ENCODE assay signal across 9 mouse cellular contexts in genomic region chr17:46269771-46270534, GRCm38 (mm10). TPM values are rescaled to one million over a fixed set of nuclear protein-coding genes. Genes with fewer than 3 reads are reported as not detected.
DNase-seq lines count a peak whose midpoint lies in the region; ATAC-seq lines count a peak whose summit lies in the region.
"Had no signal": no experiment of that assay in that cellular context is flagged by ENCODE, and none has a peak within 500 bp of the region (broad histone marks: within the 10 kb centered on the region; RNA-seq: fewer than 3 reads in every experiment).

No protein-coding gene starts in this region.

- no peak overlapping the region for H3K4me2 ChIP-seq in kidney, embryonic 16.5 days (replicated peaks; ENCODE audit: low read depth, low read length)
- H3K4me2 ChIP-seq in hindbrain, embryonic 14.5 days (replicated peaks): no peak overlapping the region

- peaks cover 29% of the 10 kb centered on the region for H3K36me3 ChIP-seq in kidney, embryonic 16.5 days (ENCODE audit: insufficient read depth, low read length)
- H3K36me3 ChIP-seq in hindbrain, embryonic 14.5 days (replicated peaks; ENCODE audit: control insufficient read depth, insufficient read depth): peaks cover 16% of the 10 kb centered on the region

- 86% methylated on average over 19 of the region's 19 CpGs for WGBS in kidney, embryonic 16.5 days
- WGBS in hindbrain, embryonic 14.5 days: 87% methylated on average over 19 of the region's 19 CpGs

- H3K4me3 ChIP-seq in kidney, embryonic 16.5 days (ENCODE audit: low read length): no peak overlapping the region
- no peak overlapping the region for H3K4me3 ChIP-seq in hindbrain, embryonic 14.5 days (replicated peaks; ENCODE audit: low read length)
- H3K4me3 ChIP-seq: erythroblast, embryonic 14.5 days had no signal

- no peak overlapping the region for H3K9ac ChIP-seq in kidney, embryonic 16.5 days (replicated peaks; ENCODE audit: low read length)
- H3K9ac ChIP-seq in hindbrain, embryonic 14.5 days: no peak overlapping the region

- DNase-seq in kidney, adult 11 months: peak; percentile 73
- peak; percentile 59 for DNase-seq in NIH3T3 (ENCODE audit: low read depth)
- DNase-seq in gastrocnemius, postnatal 10 days: peak; percentile 61
- peak; percentile 71 to 81 for DNase-seq in kidney, postnatal 36 days
- DNase-seq in hindbrain, embryonic 14.5 days (ENCODE audit: low spot score): no peak
- no peak for DNase-seq in retina, embryonic 14.5 days (ENCODE audit: low spot score)
- DNase-seq in cerebellum, postnatal 36 days: no peak

- H3K9me3 ChIP-seq in kidney, embryonic 16.5 days (ENCODE audit: low read length): no peaks in the 10 kb centered on the region
- no peaks in the 10 kb centered on the region for H3K9me3 ChIP-seq in hindbrain, embryonic 14.5 days (ENCODE audit: control insufficient read depth, low read length)

- no peaks in the 10 kb centered on the region for H3K27me3 ChIP-seq in kidney, embryonic 16.5 days (ENCODE audit: insufficient read depth, low read length)
- H3K27me3 ChIP-seq in hindbrain, embryonic 14.5 days (ENCODE audit: control insufficient read depth, insufficient read depth, low read length): no peaks in the 10 kb centered on the region

- peaks cover 6% of the 10 kb centered on the region; the same call in 1 of the 2 replicates for H3K4me1 ChIP-seq in kidney, embryonic 16.5 days (ENCODE audit: insufficient read depth, low read length)
- H3K4me1 ChIP-seq in hindbrain, embryonic 14.5 days (replicated peaks; ENCODE audit: control insufficient read depth, insufficient read depth, low read length): no peaks in the 10 kb centered on the region

- no peak for ATAC-seq in kidney, embryonic 16.5 days (ENCODE audit: low FRiP score, low TSS enrichment)
- ATAC-seq in hindbrain, embryonic 14.5 days (ENCODE audit: low FRiP score): no peak

- H3K27ac ChIP-seq in kidney, embryonic 16.5 days (ENCODE audit: low read length): no peak overlapping the region
- H3K27ac ChIP-seq in hindbrain, embryonic 14.5 days: no peak overlapping the region

RNA-seq across cellular contexts. Expression of gene Tjap1, which starts 12.9 kb away (rescaled TPM):
- 45.7 and 49.8 TPM in 2 replicates for polyA plus RNA-seq in kidney, embryonic 16.5 days (2015; fragmentation: Nextera tagmentation; extraction: Ambion mirVana)
- 10 to 100 TPM; 42.3 to 64.0 TPM for total RNA-seq in gastrocnemius, postnatal 10 days (2021)
- 22.3 and 25.8 TPM in 2 replicates for polyA plus RNA-seq in hindbrain, embryonic 14.5 days (2014; fragmentation: Nextera tagmentation; extraction: Ambion mirVana)

RNA-seq across cellular contexts. Expression of gene Lrrc73, which starts 16.6 kb away (rescaled TPM):
- polyA plus RNA-seq in kidney, embryonic 16.5 days (2015; fragmentation: Nextera tagmentation; extraction: Ambion mirVana): 0.64 and 0.67 TPM in 2 replicates
- total RNA-seq in gastrocnemius, postnatal 10 days (2021): under 1 TPM; 0.54 to 0.79 TPM
- 15.1 and 18.1 TPM in 2 replicates for polyA plus RNA-seq in hindbrain, embryonic 14.5 days (2014; fragmentation: Nextera tagmentation; extraction: Ambion mirVana)

RNA-seq across cellular contexts. Expression of gene Yipf3, which starts 22.1 kb away (rescaled TPM):
- polyA plus RNA-seq in kidney, embryonic 16.5 days (2015; fragmentation: Nextera tagmentation; extraction: Ambion mirVana): 132 and 139 TPM in 2 replicates
- total RNA-seq in gastrocnemius, postnatal 10 days (2021): 10 to 100 TPM; 53.6 to 66.6 TPM
- polyA plus RNA-seq in hindbrain, embryonic 14.5 days (2014; fragmentation: Nextera tagmentation; extraction: Ambion mirVana): 91.6 and 97.2 TPM in 2 replicates

RNA-seq across cellular contexts. Expression of gene Polr1c, which starts 22.1 kb away (rescaled TPM):
- polyA plus RNA-seq in kidney, embryonic 16.5 days (2015; fragmentation: Nextera tagmentation; extraction: Ambion mirVana): 109 TPM in 2 replicates
- total RNA-seq in gastrocnemius, postnatal 10 days (2021): 10 to 100 TPM; 18.5 to 21.8 TPM
- 75.4 and 80.1 TPM in 2 replicates for polyA plus RNA-seq in hindbrain, embryonic 14.5 days (2014; fragmentation: Nextera tagmentation; extraction: Ambion mirVana)

RNA-seq across cellular contexts. Expression of gene Dlk2, which starts 27.3 kb away (rescaled TPM):
- 0.37 and 0.64 TPM in 2 replicates for polyA plus RNA-seq in kidney, embryonic 16.5 days (2015; fragmentation: Nextera tagmentation; extraction: Ambion mirVana)
- total RNA-seq in gastrocnemius, postnatal 10 days (2021): under 1 TPM; 0.35 to 0.79 TPM
- 18.9 and 20.9 TPM in 2 replicates for polyA plus RNA-seq in hindbrain, embryonic 14.5 days (2014; fragmentation: Nextera tagmentation; extraction: Ambion mirVana)
- polyA plus RNA-seq: erythroblast, embryonic 14.5 days had no signal

Comparison
In these comparisons a context has a peak if more than half of its experiments do, and no peak if none do; other contexts are left out.
1. DNase-seq: peak in kidney, adult 11 months (single experiment), NIH3T3 (single experiment), gastrocnemius, postnatal 10 days (single experiment) and kidney, postnatal 36 days (2 of 2); none in hindbrain, embryonic 14.5 days (single experiment), retina, embryonic 14.5 days (single experiment) and cerebellum, postnatal 36 days (0 of 2).